Mouse (Mus musculus): Measurements from ENCODE around the gene Olfr1272.

- TF ChIP-seq EP300 (IDR thresholded peaks at IDR 0.05; ENCODE audit: low read depth in 1 of 2, low read length in 2 of 2) (no peak), CTCF (IDR thresholded peaks at IDR 0.05 in 2 of 3, conservative IDR thresholded peaks at IDR 0.05 in 1 of 3; ENCODE audit: control insufficient read depth in 1 of 3, insufficient read depth in 1 of 3, low read depth in 2 of 3, low read length in 3 of 3, poor library complexity in 1 of 3, severe bottlenecking in 1 of 3) (no peak), TAL1 (IDR thresholded peaks at IDR 0.05; ENCODE audit: low read length) (no peak), POLR2AphosphoS5 (IDR thresholded peaks at IDR 0.05; ENCODE audit: borderline replicate concordance, low read depth, low read length) (no peak), SIN3A (IDR thresholded peaks at IDR 0.05; ENCODE audit: low read length) (no peak), POLR2A (IDR thresholded peaks at IDR 0.05; ENCODE audit: control insufficient read depth in 1 of 2, insufficient read depth in 1 of 2, low read depth in 1 of 2, low read length in 2 of 2, poor library complexity in 1 of 2) (no peak), E2F4 (IDR thresholded peaks at IDR 0.05; ENCODE audit: borderline replicate concordance, low read depth, low read length) (no peak), ETS1 (IDR thresholded peaks at IDR 0.05; ENCODE audit: low read depth, low read length) (no peak), NELFE (IDR thresholded peaks at IDR 0.05; ENCODE audit: low read depth, low read length) (no peak), ZKSCAN1 (IDR thresholded peaks at IDR 0.05; ENCODE audit: low read depth, low read length) (no peak), UBTF (IDR thresholded peaks at IDR 0.05; ENCODE audit: borderline replicate concordance, insufficient read depth, low read depth, low read length) (no peak), RAD21 (IDR thresholded peaks at IDR 0.05; ENCODE audit: low read depth, low read length) (no peak), RCOR1 (IDR thresholded peaks at IDR 0.05; ENCODE audit: low read depth, low read length) (no peak), GABPA (IDR thresholded peaks at IDR 0.05; ENCODE audit: low read depth, low read length) (no peak)
Observed at GRCm38 (mm10) chr2:90270932-90271331, 21.7 kb downstream of the Olfr1272 start, which contains the start of gene Olfr1271.
